Mouse (Mus musculus) kidney, postnatal 0 days (tissue): Measurements from ENCODE around the gene BC067074. TPM values are rescaled to one million over a fixed set of nuclear protein-coding genes. Genes with fewer than 3 reads are reported as not detected.

Experiments
- ATAC-seq: fragments of 200-750 bp; cut with Nextera tagmentation; replicated peaks from 2 replicates; pipeline ENCODE4 v1.8.0; 2017; ENCODE audit warnings: low read depth, moderate number of reproducible peaks, moderate TSS enrichment, moderate library complexity; ENCODE audit not compliant: low FRiP score
- DNase-seq: peaks from one replicate; pipeline ENCODE4 v3.0.0-alpha.2; 2016; ENCODE audit warnings: low spot score
- H3K27ac ChIP-seq: fragments of 300-500 bp; sonication (generic); 2 replicates; pipeline ENCODE4 v1.5.1; 2014; ENCODE audit warnings: mild to moderate bottlenecking
- H3K27me3 ChIP-seq: fragments of 300-500 bp; sonication (generic); 2 replicates; pipeline ENCODE4 v1.6.1; 2014; ENCODE audit warnings: low read length, mixed read lengths; ENCODE audit not compliant: insufficient read depth
- H3K36me3 ChIP-seq: fragments of 300-500 bp; sonication (generic); 2 replicates; pipeline ENCODE4 v1.6.1; 2014; ENCODE audit warnings: low read length, mixed read lengths; ENCODE audit not compliant: insufficient read depth
- H3K4me1 ChIP-seq: fragments of 300-500 bp; sonication (generic); replicated peaks from 2 replicates; pipeline ENCODE4 v1.6.1; 2014; ENCODE audit warnings: antibody characterized with exemption, low read length, mixed read lengths; ENCODE audit not compliant: insufficient read depth
- H3K4me2 ChIP-seq: fragments of 300-500 bp; sonication (generic); 2 replicates; pipeline ENCODE4 v1.6.1; 2014; ENCODE audit warnings: mild to moderate bottlenecking, low read length, moderate library complexity, mixed read lengths
- H3K4me3 ChIP-seq: fragments of 300-500 bp; sonication (generic); replicated peaks from 2 replicates; pipeline ENCODE4 v1.5.1; 2014; ENCODE audit warnings: low read depth, low read length
- H3K9ac ChIP-seq: fragments of 300-500 bp; sonication (generic); 2 replicates; pipeline ENCODE4 v1.6.1; 2014; ENCODE audit warnings: low read depth, low read length
- H3K9me3 ChIP-seq: fragments of 300-500 bp; sonication (generic); replicated peaks from 2 replicates; pipeline ENCODE4 v1.6.1; 2016; ENCODE audit warnings: low read length, inconsistent platforms, mixed read lengths
- CTCF ChIP-seq: IDR thresholded peaks from 2 replicates; pipeline ENCODE4 v1.5.1; 2016; ENCODE audit warnings: antibody characterized with exemption, low read depth, mild to moderate bottlenecking, moderate library complexity
- WGBS: fragments of 180-500 bp; shearing (Covaris S2); extraction: QIAGEN DNeasy Blood & Tissue Kit; methylation state at CpG from one replicate; pipeline ENCODE4 v1.1.7; 2014; 5-methylcytosine and 5-hydroxymethylcytosine counted together
- polyA plus RNA-seq: library from polyadenylated mRNA; unstranded; fragments of >200 nt; fragmentation: Nextera tagmentation; extraction: Ambion mirVana; gene quantifications from 2 replicates; pipeline ENCODE4 v1.2.1, GENCODE M21; 2015

Gene BC067074
- polyA plus RNA-seq, 1 experiment from 2014 or later, result 4.6 TPM

DNA sequence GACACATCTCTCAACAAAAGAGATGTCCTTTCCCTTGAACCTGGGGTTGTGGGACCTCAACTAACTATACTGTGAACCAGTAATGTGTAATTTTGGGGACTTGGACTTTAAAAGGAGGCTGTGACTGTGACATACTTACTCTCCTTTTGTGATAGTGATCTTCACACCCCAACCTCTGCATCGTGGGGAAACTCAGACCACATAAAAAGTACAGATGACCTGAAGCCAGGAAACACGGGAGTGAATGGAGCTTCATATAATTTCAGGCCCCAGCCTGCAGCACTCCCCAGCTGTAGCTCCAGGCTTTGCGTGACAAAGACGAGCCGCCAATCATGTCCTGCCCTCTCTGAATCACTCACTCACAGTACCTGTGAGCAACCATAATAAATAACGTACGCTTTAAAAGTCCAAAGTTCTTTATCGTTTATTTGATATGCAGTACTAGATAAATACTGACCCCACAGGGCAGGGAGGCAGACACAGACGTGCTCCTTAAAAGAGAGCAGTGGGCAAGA is 104.1 kb downstream of the BC067074 start:
- no peak for ATAC-seq
- H3K4me2 ChIP-seq, result no peak overlapping the region

DNA sequence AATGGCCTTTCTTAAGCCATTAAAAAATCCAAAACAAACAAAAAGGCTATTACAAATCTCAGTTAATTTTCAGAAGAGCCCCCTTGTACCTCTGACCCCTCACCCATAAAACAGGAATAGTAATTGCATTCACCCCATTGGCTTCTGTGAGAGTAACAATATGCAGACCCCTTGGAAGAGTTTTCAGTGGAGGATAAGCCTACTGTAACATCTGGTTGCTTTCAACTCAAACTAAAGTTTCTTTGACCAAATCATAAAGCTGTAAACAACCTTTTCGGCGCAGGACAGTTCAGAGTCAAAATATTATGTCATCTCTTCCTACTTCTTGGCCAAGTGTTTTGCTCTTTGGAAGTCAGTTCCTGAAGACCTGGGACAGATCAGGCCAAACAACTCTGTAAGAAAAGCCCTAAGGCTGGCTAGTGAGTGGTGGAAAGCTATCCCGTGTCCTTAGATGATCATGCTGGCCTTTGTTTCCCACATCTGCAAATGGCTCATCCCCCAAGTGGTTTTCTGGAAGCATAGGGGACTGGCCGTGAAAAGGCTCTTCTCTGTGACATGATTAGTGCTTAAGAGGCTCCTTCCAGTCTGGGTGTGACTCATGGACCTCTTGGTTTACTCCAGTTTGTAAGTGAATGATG is 108.5 kb downstream of the BC067074 start:
- H3K27ac ChIP-seq, result 0 out of 2 replicates have a peak overlapping the region, but pooled peaks have one; percentile 36
- H3K36me3 ChIP-seq, result no peaks in the 10 kb centered on the region
- 65% methylated on average over 4 of the region's 4 CpGs for WGBS
- no peak overlapping the region for H3K4me2 ChIP-seq
- no peaks in the 10 kb centered on the region for H3K9me3 ChIP-seq
- H3K4me1 ChIP-seq, result 0 out of 2 replicates have a peak, but pooled peaks cover 3% of the 10 kb centered on the region
- no peak for TF ChIP-seq CTCF
- H3K27me3 ChIP-seq, result no peaks in the 10 kb centered on the region
- no peak overlapping the region for H3K9ac ChIP-seq
- ATAC-seq (no peak), DNase-seq (peak; percentile 83)
- no peak overlapping the region for H3K4me3 ChIP-seq

More for the DNA sequence above, 104.1 kb downstream of the BC067074 start:
- no peak overlapping the region for H3K9ac ChIP-seq
- H3K9me3 ChIP-seq, result no peaks in the 10 kb centered on the region
- no peaks in the 10 kb centered on the region for H3K36me3 ChIP-seq
- DNase-seq, result no peak
- H3K4me1 ChIP-seq, result no peaks in the 10 kb centered on the region
- H3K27ac ChIP-seq, result no peak overlapping the region
- 78% methylated on average over 9 of the region's 9 CpGs for WGBS
- TF ChIP-seq CTCF, result no peak
- H3K27me3 ChIP-seq, result no peaks in the 10 kb centered on the region
- no peak overlapping the region for H3K4me3 ChIP-seq

DNA sequence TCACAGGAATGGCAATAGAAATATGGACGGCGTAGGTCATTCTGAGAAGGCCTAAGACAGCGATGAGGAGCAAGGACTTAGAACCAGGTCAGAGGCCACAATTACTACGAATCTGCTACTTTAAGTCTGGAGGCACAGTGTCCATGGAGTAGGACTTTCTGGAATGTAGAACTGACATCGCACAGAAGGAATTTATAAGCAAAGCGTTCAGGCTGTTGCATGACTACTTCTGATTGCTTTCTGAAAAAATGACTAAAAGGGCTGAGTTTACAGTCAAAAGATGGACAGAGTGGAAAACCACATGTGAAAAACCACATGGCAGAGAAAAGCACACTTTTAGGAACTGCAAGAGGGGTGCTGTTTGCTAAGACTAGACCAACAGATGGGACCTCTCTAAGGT is 110.7 kb downstream of the BC067074 start:
- WGBS, result 66% methylated on average over 6 of the region's 6 CpGs
- DNase-seq (peak; percentile 68), ATAC-seq (no peak)
- no peak overlapping the region for H3K4me3 ChIP-seq
- H3K9me3 ChIP-seq, result no peaks in the 10 kb centered on the region
- no peaks in the 10 kb centered on the region for H3K36me3 ChIP-seq
- H3K27me3 ChIP-seq, result no peaks in the 10 kb centered on the region
- H3K27ac ChIP-seq, result peak overlapping the region; percentile 3; the same call in 1 of the 2 replicates
- no peak overlapping the region for H3K4me2 ChIP-seq
- H3K9ac ChIP-seq, result no peak overlapping the region
- no peak for TF ChIP-seq CTCF
- H3K4me1 ChIP-seq, result 0 out of 2 replicates have a peak, but pooled peaks cover 3% of the 10 kb centered on the region

DNA sequence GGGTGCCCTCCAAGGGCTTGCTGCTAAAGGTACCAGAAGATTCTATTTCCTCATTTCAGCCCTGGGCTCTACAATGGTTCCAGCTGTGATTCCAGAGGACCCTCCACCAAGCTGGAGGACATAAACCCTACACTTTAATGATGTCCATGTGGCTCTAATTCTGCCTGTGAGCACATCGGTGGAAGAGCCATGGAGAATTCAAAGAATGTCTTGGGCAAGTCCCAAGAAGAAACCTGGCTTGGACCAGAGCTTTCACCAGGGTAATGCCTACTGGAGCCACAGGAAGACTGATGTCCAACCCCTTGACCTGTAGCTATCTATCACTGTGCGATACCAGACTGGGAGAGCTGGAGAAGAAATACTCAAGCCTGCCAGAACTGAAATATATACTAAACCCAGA is 111.2 kb downstream of the BC067074 start:
- DNase-seq (peak; percentile 29), ATAC-seq (no peak)
- 58% methylated on average over 2 of the region's 2 CpGs for WGBS
- no peaks in the 10 kb centered on the region for H3K9me3 ChIP-seq
- no peak overlapping the region for H3K4me2 ChIP-seq
- no peaks in the 10 kb centered on the region for H3K36me3 ChIP-seq
- 0 out of 2 replicates have a peak, but pooled peaks cover 3% of the 10 kb centered on the region for H3K4me1 ChIP-seq
- H3K27me3 ChIP-seq, result no peaks in the 10 kb centered on the region
- TF ChIP-seq CTCF, result no peak
- no peak overlapping the region for H3K4me3 ChIP-seq
- peak overlapping the region; percentile 3; the same call in 1 of the 2 replicates for H3K27ac ChIP-seq
- no peak overlapping the region for H3K9ac ChIP-seq

DNA sequence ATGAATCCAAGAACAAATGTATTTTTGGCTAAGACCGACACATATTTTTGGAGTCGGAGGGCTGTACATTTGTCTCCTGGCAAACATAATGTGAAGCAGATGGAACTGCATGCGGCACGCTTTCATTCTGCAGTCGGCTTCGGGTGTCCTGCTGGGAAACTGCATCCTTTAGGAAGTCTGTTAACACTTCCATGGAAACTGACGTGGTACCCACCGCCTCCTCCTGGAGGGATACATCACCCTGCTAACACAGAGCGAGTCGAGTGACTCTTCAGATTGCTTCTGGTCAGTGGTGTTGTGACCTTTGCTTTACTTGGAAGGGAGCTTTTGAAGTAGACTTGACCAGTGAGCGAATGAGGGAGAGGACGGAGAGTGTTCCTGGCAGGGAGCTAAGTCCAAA is 117.0 kb downstream of the BC067074 start:
- H3K4me1 ChIP-seq, result no peaks in the 10 kb centered on the region
- no peak overlapping the region for H3K4me2 ChIP-seq
- H3K36me3 ChIP-seq, result no peaks in the 10 kb centered on the region
- H3K9ac ChIP-seq, result no peak overlapping the region
- no peak overlapping the region for H3K4me3 ChIP-seq
- ATAC-seq, result no peak
- no peaks in the 10 kb centered on the region for H3K9me3 ChIP-seq
- H3K27ac ChIP-seq, result no peak overlapping the region
- no peaks in the 10 kb centered on the region for H3K27me3 ChIP-seq
- 60% methylated on average over 12 of the region's 12 CpGs for WGBS
- peak; percentile 74 for DNase-seq
- no peak for TF ChIP-seq CTCF

DNA sequence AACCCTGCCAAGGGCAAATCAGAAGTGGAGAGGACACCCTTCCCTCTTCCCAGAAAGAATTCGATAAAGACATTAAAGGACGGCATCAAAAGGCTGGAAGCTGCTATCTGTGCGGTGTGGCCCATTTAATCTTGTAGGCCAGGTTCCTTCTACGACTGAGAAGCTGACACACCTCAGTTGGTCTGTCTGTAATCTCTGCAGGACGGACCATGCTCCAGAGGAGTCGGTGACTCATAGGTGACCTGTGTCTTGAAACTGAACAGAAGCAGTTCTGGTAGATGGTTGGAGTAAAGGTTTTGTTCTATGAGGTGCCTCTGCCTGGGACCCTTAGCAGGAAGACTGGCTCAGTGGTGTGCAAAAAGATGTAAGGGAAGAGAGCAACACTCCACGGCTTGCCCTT is 122.6 kb downstream of the BC067074 start:
- Histone ChIP-seq H3K4me1 (no peaks in the 10 kb centered on the region), H3K9me3 (no peaks in the 10 kb centered on the region), H3K27ac (no peak overlapping the region), H3K27me3 (no peaks in the 10 kb centered on the region), H3K4me3 (no peak overlapping the region), H3K4me2 (no peak overlapping the region), H3K9ac (no peak overlapping the region), H3K36me3 (no peaks in the 10 kb centered on the region)
- WGBS, result 73% methylated on average over 7 of the region's 7 CpGs
- ATAC-seq, result no peak
- TF ChIP-seq CTCF, result no peak
- no peak for DNase-seq

DNA sequence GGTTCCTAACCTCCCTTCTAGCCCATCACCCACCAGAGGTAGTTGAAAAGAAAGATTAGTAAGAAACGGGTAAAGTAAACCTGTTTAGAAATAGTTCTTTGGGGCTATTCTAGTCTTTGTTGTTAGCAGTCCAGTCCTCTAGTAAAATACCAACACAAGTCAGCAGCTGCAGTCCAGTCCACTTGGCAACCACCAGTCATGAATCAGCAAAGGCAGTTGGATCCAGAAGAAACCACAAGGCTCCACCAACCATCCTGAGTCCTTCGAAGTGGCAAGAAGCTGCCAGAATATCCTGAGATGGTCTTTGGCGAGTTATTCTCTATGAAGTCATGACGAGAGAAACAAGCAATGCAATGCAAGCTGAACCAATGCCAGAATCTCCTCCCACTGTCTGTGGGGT is 124.0 kb downstream of the BC067074 start:
- 93% methylated on average over 4 of the region's 4 CpGs for WGBS
- H3K27ac ChIP-seq, result no peak overlapping the region
- no peak for DNase-seq
- no peak for TF ChIP-seq CTCF
- H3K4me3 ChIP-seq, result no peak overlapping the region
- H3K9me3 ChIP-seq, result no peaks in the 10 kb centered on the region
- no peaks in the 10 kb centered on the region for H3K27me3 ChIP-seq
- no peak overlapping the region for H3K9ac ChIP-seq
- H3K4me1 ChIP-seq, result no peaks in the 10 kb centered on the region
- no peaks in the 10 kb centered on the region for H3K36me3 ChIP-seq
- no peak overlapping the region for H3K4me2 ChIP-seq
- ATAC-seq, result no peak
